Mouse (Mus musculus): ENCODE data around the gene Phf21a.

Gene Phf21a

GRCm38 (mm10) chr2:92182981-92183501 is 90.1 kb downstream of the Phf21a start:
- DNase-seq = peak; percentile 83

- peak; percentile 94 for DNase-seq
These were observed 90.7 kb downstream of the Phf21a start for GRCm38 (mm10) chr2:92183613-92184076.

GRCm38 (mm10) chr2:92184077-92184921 is 91.4 kb downstream of the Phf21a start:
- peak; percentile 60 for DNase-seq

- DNase-seq = peak; percentile 40
These were observed 92.3 kb downstream of the Phf21a start for GRCm38 (mm10) chr2:92185062-92185765.

GRCm38 (mm10) chr2:92185766-92186450 is 93.0 kb downstream of the Phf21a start:
- DNase-seq = no peak

GRCm38 (mm10) chr2:92187061-92187460 is 94.1 kb downstream of the Phf21a start:
- no peak for DNase-seq

GRCm38 (mm10) chr2:92188744-92189143 is 95.8 kb downstream of the Phf21a start:
- DNase-seq = no peak

- DNase-seq = no peak
These were observed 98.0 kb downstream of the Phf21a start for GRCm38 (mm10) chr2:92190960-92191359.

- DNase-seq = no peak
These were observed 99.1 kb downstream of the Phf21a start for GRCm38 (mm10) chr2:92191826-92192581.

GRCm38 (mm10) chr2:92198126-92198525 is 105.2 kb downstream of the Phf21a start:
- no peak for DNase-seq

- no peak for DNase-seq
These were observed 105.8 kb downstream of the Phf21a start for GRCm38 (mm10) chr2:92198747-92199146.

- no peak for DNase-seq
These were observed 106.8 kb downstream of the Phf21a start for GRCm38 (mm10) chr2:92199562-92200286.

- DNase-seq = no peak
These were observed 109.6 kb downstream of the Phf21a start for GRCm38 (mm10) chr2:92202319-92203040.

GRCm38 (mm10) chr2:92205010-92205639 is 112.2 kb downstream of the Phf21a start:
- DNase-seq = no peak

GRCm38 (mm10) chr2:92210409-92210808 is 117.5 kb downstream of the Phf21a start:
- DNase-seq = no peak

GRCm38 (mm10) chr2:92221431-92221830 is 128.5 kb downstream of the Phf21a start:
- no peak for DNase-seq

- DNase-seq = no peak
These were observed 132.7 kb downstream of the Phf21a start for GRCm38 (mm10) chr2:92225592-92225991.

- no peak for DNase-seq
These were observed 137.1 kb downstream of the Phf21a start for GRCm38 (mm10) chr2:92229973-92230372.

GRCm38 (mm10) chr2:92231706-92232105 is 138.8 kb downstream of the Phf21a start:
- no peak for DNase-seq

- DNase-seq = peak; percentile 26
These were observed 141.9 kb downstream of the Phf21a start for GRCm38 (mm10) chr2:92234768-92235332.
